Mouse (Mus musculus) heart, postnatal 0 days (tissue): ENCODE results near the gene Acad9.
"Not testable (repeated sequence)": the region's sequence is repeated elsewhere in the genome, so short reads cannot be mapped to it uniquely, and the experiment has no call there.

ENCODE experiments used
- CTCF ChIP-seq: IDR thresholded peaks from 2 replicates; pipeline ENCODE4 v1.5.1; 2016; ENCODE audit warnings: antibody characterized with exemption, control low read depth, low read depth
- EP300 ChIP-seq: IDR thresholded peaks from 2 replicates; pipeline ENCODE4 v1.6.1; 2016; ENCODE audit warnings: antibody characterized with exemption, low read depth

DNA sequence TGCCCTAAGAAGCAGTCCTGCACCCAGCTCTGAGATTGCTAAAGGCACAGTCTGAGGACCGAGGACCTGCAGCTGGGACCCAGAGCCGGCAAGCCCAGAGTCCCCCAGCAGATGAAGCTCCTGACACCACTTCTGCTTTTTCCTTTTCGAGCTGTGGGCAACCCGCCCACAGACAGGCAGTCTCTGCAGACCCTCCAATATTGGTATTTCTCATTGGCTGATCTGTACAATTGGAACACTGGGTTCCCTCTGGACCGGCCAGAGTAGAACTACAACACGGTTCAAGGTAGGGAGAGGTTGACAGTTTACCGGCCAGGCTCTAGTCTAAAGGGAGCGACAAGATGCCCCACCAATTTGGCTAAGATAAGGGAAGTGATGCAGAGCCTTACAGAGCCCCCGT lies 60.4 kb downstream of the Acad9 start:
- TF ChIP-seq CTCF, EP300: not testable (repeated sequence)
